Mouse (Mus musculus) intestine, embryonic 15.5 days (tissue): Measurements from ENCODE around the gene Macf1. TPM values are rescaled to one million over a fixed set of nuclear protein-coding genes. Genes with fewer than 3 reads are reported as not detected.
A peak's percentile ranks its signal among the peaks of the same experiment; 100 is the strongest.

ENCODE experiments used
- ATAC-seq: fragments of 200-750 bp; cut with Nextera tagmentation; 2 replicates; pipeline ENCODE4 v1.8.0; 2017; ENCODE audit warnings: moderate TSS enrichment, moderate library complexity
- H3K27ac ChIP-seq: fragments of 300-500 bp; sonication (generic); 2 replicates; pipeline ENCODE4 v1.5.1; 2015; ENCODE audit warnings: mild to moderate bottlenecking, inconsistent platforms
- H3K27me3 ChIP-seq: fragments of 300-500 bp; sonication (generic); replicated peaks from 2 replicates; pipeline ENCODE4 v1.6.1; 2015; ENCODE audit warnings: inconsistent platforms
- H3K36me3 ChIP-seq: fragments of 300-500 bp; sonication (generic); 2 replicates; pipeline ENCODE4 v1.6.1; 2015; ENCODE audit warnings: inconsistent platforms
- H3K4me1 ChIP-seq: fragments of 300-500 bp; sonication (generic); replicated peaks from 2 replicates; pipeline ENCODE4 v1.6.1; 2015; ENCODE audit warnings: inconsistent platforms
- H3K4me2 ChIP-seq: fragments of 300-500 bp; sonication (generic); replicated peaks from 2 replicates; pipeline ENCODE4 v1.6.1; 2015; ENCODE audit warnings: mild to moderate bottlenecking, inconsistent platforms
- H3K4me3 ChIP-seq: fragments of 300-500 bp; sonication (generic); replicated peaks from 2 replicates; pipeline ENCODE4 v1.5.1; 2015; ENCODE audit warnings: inconsistent platforms
- H3K9ac ChIP-seq: fragments of 300-500 bp; sonication (generic); 2 replicates; pipeline ENCODE4 v1.6.1; 2015; ENCODE audit warnings: inconsistent platforms
- H3K9me3 ChIP-seq: fragments of 300-500 bp; sonication (generic); 2 replicates; pipeline ENCODE4 v1.6.1; 2016; ENCODE audit warnings: inconsistent platforms
- WGBS: fragments of 180-500 bp; shearing (Covaris S2); methylation state at CpG from one replicate; pipeline ENCODE4 v1.1.7; 2015; 5-methylcytosine and 5-hydroxymethylcytosine counted together
- polyA plus RNA-seq: library from polyadenylated mRNA; unstranded; fragments of >200 nt; fragmentation: Nextera tagmentation; extraction: Ambion mirVana; gene quantifications from 2 replicates; pipeline ENCODE4 v1.2.1, GENCODE M21; 2015

Gene Macf1
- polyA plus RNA-seq, 1 experiment from 2014 or later: 28.0 TPM

- Histone ChIP-seq H3K9me3 (no peaks in the 10 kb centered on the region), H3K27ac (no peak overlapping the region), H3K4me1 (peaks cover 12% of the 10 kb centered on the region; the same call in 1 of the 2 replicates), H3K27me3 (peaks cover 2% of the 10 kb centered on the region; the same call in 1 of the 2 replicates), H3K4me2 (no peak overlapping the region), H3K36me3 (no peaks in the 10 kb centered on the region), H3K4me3 (no peak overlapping the region), H3K9ac (no peak overlapping the region)
- ATAC-seq: no peak
- 85% methylated on average over 10 of the region's 10 CpGs for WGBS
Measured at GRCm38 (mm10) chr4:123690311-123690710, 6.2 kb upstream of the Macf1 start.

DNA sequence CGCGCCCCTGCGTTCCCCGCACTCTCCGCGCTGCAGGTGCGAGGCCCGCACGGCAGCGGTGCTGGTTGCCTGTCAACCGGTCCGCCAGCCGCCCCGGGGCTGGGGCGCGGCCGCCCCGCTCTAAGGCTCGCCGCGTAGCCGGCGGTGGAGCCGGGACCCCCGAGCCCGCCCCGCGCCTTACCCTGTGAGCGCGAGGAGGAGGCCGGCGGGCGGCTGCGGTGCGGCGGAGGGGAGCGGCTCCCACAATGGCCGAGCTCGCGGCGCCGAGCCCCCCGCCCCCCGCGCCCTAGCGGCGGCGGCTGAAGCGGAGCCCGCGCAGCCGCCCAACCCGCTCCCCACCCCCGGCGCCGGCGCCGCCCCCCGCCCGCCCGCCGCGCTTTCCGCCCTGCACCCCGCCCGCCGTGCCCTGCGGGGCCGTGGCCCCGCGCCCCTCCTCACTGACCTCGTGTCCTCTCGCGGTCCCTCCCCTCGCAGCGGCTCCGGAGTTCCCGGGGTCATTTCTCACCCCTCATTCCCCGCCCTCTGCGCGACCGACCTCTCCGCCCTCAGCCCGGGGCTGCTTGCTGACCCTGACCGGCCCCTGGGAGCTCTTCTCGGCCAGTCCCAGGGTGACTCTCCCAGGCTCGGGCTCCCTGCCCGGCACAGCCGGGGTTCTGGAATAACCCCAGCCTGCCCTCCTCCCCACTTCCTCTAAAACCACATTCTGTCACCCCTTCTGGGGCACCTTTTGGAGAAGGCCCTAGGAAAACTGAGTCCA is 3.0 kb upstream of the Macf1 start:
- Histone ChIP-seq H3K27me3 (peaks cover 2% of the 10 kb centered on the region; the same call in 1 of the 2 replicates), H3K36me3 (no peaks in the 10 kb centered on the region), H3K4me1 (peaks cover 12% of the 10 kb centered on the region; the same call in 1 of the 2 replicates), H3K4me3 (peak overlapping the region; percentile 74), H3K9ac (peak overlapping the region; percentile 69), H3K9me3 (no peaks in the 10 kb centered on the region), H3K4me2 (peak overlapping the region; percentile 100), H3K27ac (0 out of 2 replicates have a peak overlapping the region, but pooled peaks have one; percentile 17)
- under 1% methylated on average over 48 of the region's 89 CpGs for WGBS
- ATAC-seq: peak; percentile 74

GRCm38 (mm10) chr4:123686368-123687024 is 2.3 kb upstream of the Macf1 start:
- Histone ChIP-seq H3K4me3 (peak overlapping the region; percentile 74), H3K9me3 (no peaks in the 10 kb centered on the region), H3K9ac (peak overlapping the region; percentile 69), H3K27me3 (peaks cover 2% of the 10 kb centered on the region; the same call in 1 of the 2 replicates), H3K36me3 (no peaks in the 10 kb centered on the region), H3K4me2 (peak overlapping the region; percentile 100), H3K4me1 (peaks cover 12% of the 10 kb centered on the region; the same call in 1 of the 2 replicates), H3K27ac (no peak overlapping the region)
- under 1% methylated on average over 55 of the region's 56 CpGs for WGBS
- ATAC-seq: peak; percentile 62

- Histone ChIP-seq H3K27ac (no peak overlapping the region), H3K4me1 (peaks cover 12% of the 10 kb centered on the region; the same call in 1 of the 2 replicates), H3K4me2 (peak overlapping the region; percentile 100), H3K4me3 (no peak overlapping the region), H3K36me3 (no peaks in the 10 kb centered on the region), H3K9me3 (no peaks in the 10 kb centered on the region), H3K9ac (no peak overlapping the region), H3K27me3 (peaks cover 2% of the 10 kb centered on the region; the same call in 1 of the 2 replicates)
- 65% methylated on average over 8 of the region's 8 CpGs for WGBS
- no peak for ATAC-seq
Measured at GRCm38 (mm10) chr4:123685506-123686242, 1.5 kb upstream of the Macf1 start.

GRCm38 (mm10) chr4:123685046-123685445 is 886 bp upstream of the Macf1 start:
- Histone ChIP-seq H3K4me3 (no peak overlapping the region), H3K36me3 (no peaks in the 10 kb centered on the region), H3K4me1 (peaks cover 12% of the 10 kb centered on the region; the same call in 1 of the 2 replicates), H3K27me3 (peaks cover 2% of the 10 kb centered on the region; the same call in 1 of the 2 replicates), H3K9me3 (no peaks in the 10 kb centered on the region), H3K9ac (no peak overlapping the region), H3K4me2 (no peak overlapping the region), H3K27ac (no peak overlapping the region)
- WGBS: 86% methylated on average over 7 of the region's 7 CpGs
- no peak for ATAC-seq

- Histone ChIP-seq H3K4me3 (no peak overlapping the region), H3K9ac (no peak overlapping the region), H3K27ac (no peak overlapping the region), H3K36me3 (no peaks in the 10 kb centered on the region), H3K4me1 (peaks cover 8% of the 10 kb centered on the region; the same call in 1 of the 2 replicates), H3K4me2 (no peak overlapping the region), H3K27me3 (peaks cover 2% of the 10 kb centered on the region; the same call in 1 of the 2 replicates), H3K9me3 (no peaks in the 10 kb centered on the region)
- ATAC-seq: no peak
- WGBS: 86% methylated on average over 8 of the region's 8 CpGs
Measured at GRCm38 (mm10) chr4:123682291-123682690, 1.9 kb downstream of the Macf1 start.

- Histone ChIP-seq H3K27ac (no peak overlapping the region), H3K9me3 (no peaks in the 10 kb centered on the region), H3K4me1 (no peaks in the 10 kb centered on the region), H3K9ac (peak overlapping the region; percentile 28; the same call in 1 of the 2 replicates), H3K27me3 (peaks cover under 1% of the 10 kb centered on the region; the same call in 1 of the 2 replicates), H3K4me2 (0 out of 2 replicates have a peak overlapping the region, but pooled peaks have one; percentile 4), H3K36me3 (no peaks in the 10 kb centered on the region), H3K4me3 (no peak overlapping the region)
- 43% methylated on average over 7 of the region's 7 CpGs for WGBS
- ATAC-seq: no peak
Measured at GRCm38 (mm10) chr4:123680962-123681361, 3.2 kb downstream of the Macf1 start.

GRCm38 (mm10) chr4:123677060-123677804 is 6.9 kb downstream of the Macf1 start:
- ATAC-seq: no peak
- WGBS: 73% methylated on average over 10 of the region's 10 CpGs
- no peaks in the 10 kb centered on the region for H3K4me1 ChIP-seq
- H3K36me3 ChIP-seq: no peaks in the 10 kb centered on the region
- H3K9me3 ChIP-seq: no peaks in the 10 kb centered on the region
- H3K4me3 ChIP-seq: no peak overlapping the region
- no peak overlapping the region for H3K27ac ChIP-seq
- H3K4me2 ChIP-seq: no peak overlapping the region
- H3K27me3 ChIP-seq: no peaks in the 10 kb centered on the region
- H3K9ac ChIP-seq: no peak overlapping the region

DNA sequence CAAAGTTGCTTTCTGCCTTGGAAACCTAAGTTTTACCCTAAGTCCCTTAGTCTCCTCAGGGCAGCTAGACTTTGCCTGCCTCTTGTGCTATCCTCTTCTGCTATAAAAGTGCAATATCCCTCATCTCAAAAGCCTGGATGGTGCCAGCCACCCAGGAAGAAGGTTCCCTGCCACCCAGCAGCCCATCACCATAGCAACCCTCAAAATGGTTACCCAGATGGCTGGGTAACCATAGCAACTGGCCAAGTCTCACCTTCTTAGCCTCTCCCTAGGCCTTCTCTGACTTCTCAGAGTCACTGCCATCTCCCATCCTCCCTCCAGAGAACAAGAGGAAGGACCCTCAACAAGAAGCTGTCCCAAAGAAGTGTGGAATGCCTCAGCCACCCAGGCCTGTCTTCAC is 13.6 kb downstream of the Macf1 start:
- H3K4me1 ChIP-seq: peaks cover 6% of the 10 kb centered on the region; the same call in 1 of the 2 replicates
- no peaks in the 10 kb centered on the region for H3K9me3 ChIP-seq
- H3K36me3 ChIP-seq: no peaks in the 10 kb centered on the region
- no peaks in the 10 kb centered on the region for H3K27me3 ChIP-seq
- H3K4me3 ChIP-seq: no peak overlapping the region
- no peak overlapping the region for H3K4me2 ChIP-seq
- ATAC-seq: no peak
- no peak overlapping the region for H3K27ac ChIP-seq
- H3K9ac ChIP-seq: no peak overlapping the region

DNA sequence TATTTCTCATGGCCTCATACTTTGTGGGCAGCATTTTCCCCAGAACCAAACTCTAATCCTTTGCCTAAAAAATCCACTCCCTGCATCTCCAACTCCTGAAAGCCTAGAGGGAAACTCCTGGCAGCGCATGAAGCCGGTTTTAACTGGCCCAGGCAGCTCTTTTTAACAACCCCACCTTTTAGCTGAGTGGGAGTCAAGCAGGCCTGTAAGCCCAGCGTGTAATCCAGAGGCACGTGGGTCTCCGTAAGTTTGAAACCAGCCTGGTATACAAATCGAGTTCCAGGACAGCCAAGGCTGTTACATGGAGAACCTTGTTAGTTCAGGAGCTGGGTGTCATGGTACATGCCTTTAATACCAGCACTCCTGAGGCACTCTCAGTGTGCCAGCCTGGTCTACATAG is 14.5 kb downstream of the Macf1 start:
- no peaks in the 10 kb centered on the region for H3K36me3 ChIP-seq
- ATAC-seq: no peak
- H3K4me1 ChIP-seq: peaks cover 10% of the 10 kb centered on the region; the same call in 1 of the 2 replicates
- no peak overlapping the region for H3K27ac ChIP-seq
- no peak overlapping the region for H3K4me2 ChIP-seq
- no peak overlapping the region for H3K4me3 ChIP-seq
- no peaks in the 10 kb centered on the region for H3K9me3 ChIP-seq
- H3K9ac ChIP-seq: no peak overlapping the region
- WGBS: 75% methylated on average over 6 of the region's 6 CpGs
- H3K27me3 ChIP-seq: no peaks in the 10 kb centered on the region

DNA sequence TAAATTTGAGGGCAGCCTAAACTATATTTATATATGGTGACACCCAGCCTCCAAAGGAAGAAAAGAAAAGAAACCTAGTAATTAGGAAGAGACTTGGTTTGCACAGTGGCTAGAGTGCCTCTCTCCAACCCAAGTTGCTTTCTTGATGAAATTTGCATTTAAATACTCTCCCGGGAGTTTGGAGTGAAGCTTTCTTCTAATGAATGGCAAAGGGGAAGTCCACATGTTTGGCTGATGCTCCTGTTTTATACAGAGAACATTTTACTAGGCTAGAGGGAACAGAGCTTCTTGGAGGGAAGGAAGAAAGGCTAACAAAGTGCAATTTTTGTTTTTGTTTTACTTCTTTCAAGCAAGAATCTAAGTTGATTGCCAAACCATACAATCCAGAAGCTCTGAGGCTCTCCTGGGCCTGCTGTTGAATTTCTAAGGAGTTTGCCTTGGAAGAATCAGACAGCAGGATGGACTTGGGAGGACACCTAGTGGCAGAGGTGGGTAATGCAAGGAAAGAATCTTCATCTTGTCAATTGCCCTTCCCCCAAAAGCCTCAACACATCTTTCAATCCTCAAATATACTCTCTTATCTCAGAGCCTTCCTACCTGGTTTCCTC is 16.8 kb downstream of the Macf1 start:
- Histone ChIP-seq H3K27ac (no peak overlapping the region), H3K4me3 (no peak overlapping the region), H3K27me3 (no peaks in the 10 kb centered on the region), H3K9me3 (no peaks in the 10 kb centered on the region), H3K4me1 (peaks cover 21% of the 10 kb centered on the region), H3K36me3 (no peaks in the 10 kb centered on the region), H3K9ac (no peak overlapping the region), H3K4me2 (no peak overlapping the region)
- ATAC-seq: no peak
- 69% methylated on average over 1 of the region's 1 CpGs for WGBS
